Mouse (Mus musculus): ENCODE results near the gene Cth.
"Not testable (repeated sequence)": the region's sequence is repeated elsewhere in the genome, so short reads cannot be mapped to it uniquely, and the experiment has no call there.

Gene Cth

DNA sequence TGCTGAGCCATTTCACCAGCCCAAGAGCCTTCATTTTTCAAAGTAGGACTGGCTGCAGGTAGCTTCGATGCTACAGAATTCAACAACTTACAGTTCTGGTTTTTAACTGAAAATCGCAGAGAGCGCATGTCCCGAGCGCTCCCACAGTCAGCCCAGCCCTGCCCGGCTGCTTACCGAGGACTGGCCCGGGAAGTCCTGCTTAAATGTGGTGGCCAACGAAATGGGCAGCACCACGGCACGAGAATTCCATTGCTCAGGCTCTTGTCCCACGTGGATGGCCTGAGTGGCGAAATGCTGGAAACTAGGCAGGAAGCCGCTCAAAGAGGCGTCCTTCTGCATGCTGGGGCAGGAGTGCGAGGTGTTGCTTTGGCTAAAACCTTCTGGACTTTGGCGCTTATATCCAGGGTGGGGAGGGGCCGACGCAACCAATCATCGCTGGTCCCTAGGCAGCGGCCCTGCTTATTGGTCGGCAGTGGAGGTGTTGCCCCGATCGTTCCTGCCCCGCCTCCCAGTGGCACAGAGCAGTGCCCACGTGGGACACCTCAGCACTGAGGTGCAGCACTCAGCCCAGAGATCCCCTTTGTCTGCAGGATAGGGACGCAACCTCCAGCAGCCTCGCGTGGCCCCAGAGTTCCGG lies at the start of gene Cth:
Gene Cth, minus strand, starts transcription at position 386 of the 637 bp plus-strand sequence.
- DNase-seq (ENCODE audit: low read depth, low spot score) = peak; percentile 67

DNA sequence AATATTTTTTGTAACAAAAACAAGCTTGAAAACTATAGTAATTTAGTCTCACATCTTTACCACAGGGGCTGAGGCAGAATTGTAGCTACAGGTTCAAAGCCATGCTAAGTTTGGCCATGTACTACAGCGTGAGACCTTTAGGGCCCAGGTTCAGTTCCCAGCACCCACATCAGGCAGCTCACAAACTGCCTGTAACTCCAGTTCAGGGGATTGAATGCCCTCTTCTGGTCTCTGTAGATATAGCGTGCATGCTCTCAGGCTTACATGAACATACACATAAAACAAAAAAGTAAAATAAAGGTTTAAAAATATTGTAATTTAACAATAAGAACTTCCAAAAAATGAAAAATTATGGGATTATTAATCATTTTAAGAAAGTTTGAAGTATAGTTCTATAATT lies 48.4 kb upstream of the Cth start:
- no peak for DNase-seq (ENCODE audit: low read depth, low spot score)

DNA sequence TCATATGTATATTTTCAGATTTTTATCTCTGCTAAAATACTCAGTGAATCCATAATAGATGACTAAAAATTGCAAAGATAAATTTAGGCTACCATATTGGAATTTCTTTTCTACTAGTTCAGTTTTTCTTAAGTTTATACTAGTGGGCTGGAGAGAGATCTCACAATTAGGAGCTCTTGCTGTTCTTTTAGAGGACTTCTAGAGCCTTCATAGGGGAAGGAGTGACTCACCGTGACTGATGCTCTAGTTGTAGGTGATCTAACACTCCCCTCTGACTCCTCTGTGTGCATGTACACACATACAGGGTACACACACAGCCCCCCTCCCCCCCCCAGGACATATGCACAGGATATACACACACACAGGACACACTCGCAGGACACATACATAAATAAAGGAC lies 46.3 kb upstream of the Cth start:
- no peak for DNase-seq (ENCODE audit: low read depth, low spot score)

DNA sequence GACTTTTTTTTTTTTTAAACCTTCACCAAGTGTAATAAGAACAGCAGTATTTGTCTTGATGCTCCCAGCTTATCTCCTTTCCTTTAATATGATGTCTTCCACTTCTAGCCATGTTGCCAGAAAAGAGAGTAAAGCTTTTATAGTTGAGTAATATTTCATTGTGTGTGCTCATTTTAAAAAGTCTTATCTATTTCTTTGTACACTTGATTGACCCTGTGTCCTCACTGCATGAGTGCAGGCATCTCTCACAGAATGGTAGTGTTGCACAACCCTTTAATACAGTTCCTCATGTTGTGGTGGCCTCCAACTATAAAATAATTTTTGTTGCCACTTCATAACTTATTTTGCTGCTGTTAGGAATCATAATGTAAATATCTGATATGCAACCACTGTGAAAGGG lies 32.4 kb upstream of the Cth start:
- no peak for DNase-seq (ENCODE audit: low read depth, low spot score)

DNA sequence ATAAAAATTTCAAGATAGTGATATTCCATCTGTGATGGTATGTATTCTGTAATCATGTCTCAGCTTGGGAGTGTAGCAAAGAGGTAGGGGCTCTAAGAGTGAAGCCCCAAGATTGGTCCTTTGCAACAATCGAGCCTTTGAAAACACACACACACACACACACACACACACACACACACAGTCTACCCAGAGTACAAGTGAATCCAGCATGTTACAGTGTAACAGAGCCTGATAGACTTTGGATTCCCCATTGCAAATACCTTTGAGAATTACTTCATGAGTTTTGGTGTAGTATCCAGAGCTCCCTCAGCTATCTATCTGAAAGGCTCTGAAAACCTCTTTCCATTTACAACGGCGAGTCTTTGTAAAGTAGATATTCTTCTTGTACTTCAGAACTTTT lies 31.3 kb upstream of the Cth start:
- DNase-seq (ENCODE audit: low read depth, low spot score) = no peak

DNA sequence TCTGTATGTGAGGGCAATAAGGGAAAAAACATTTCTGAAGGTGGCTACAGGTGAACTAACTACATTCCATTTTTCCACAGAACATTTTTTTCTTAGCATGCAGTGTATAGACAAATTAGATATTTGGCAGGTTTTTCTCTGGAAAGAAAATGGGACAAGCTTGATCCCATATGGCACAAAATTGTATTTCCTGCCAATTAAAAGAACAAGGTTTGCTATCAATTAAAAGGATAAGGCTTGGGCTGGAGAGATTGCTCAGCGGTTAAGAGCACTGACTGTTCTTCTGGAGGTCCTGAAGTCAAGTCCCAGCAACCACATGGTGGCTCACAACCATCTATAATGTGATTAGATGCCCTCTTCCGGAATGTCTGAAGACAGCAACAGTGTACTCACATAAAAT lies 30.6 kb upstream of the Cth start:
- DNase-seq (ENCODE audit: low read depth, low spot score) = no peak

DNA sequence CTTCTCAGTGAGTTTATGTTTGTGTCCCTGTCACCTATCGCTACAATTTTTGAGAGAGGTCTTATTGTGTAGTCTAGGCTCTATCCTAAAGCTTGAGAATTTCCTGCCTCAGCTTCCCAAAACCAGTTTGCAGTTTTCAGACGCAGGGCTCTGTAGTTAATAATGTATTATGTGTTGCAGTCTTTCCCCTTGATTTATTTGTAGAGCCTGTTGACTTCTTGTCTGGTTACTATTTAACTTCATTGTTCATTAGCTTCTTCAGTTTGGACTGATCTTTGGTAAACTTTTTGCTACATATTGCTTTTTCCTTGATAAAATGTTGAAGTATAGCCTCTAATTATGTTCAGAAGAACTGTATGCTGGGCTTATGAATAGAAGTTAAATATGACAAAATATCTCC lies 27.8 kb upstream of the Cth start:
- DNase-seq (ENCODE audit: low read depth, low spot score) = no peak

DNA sequence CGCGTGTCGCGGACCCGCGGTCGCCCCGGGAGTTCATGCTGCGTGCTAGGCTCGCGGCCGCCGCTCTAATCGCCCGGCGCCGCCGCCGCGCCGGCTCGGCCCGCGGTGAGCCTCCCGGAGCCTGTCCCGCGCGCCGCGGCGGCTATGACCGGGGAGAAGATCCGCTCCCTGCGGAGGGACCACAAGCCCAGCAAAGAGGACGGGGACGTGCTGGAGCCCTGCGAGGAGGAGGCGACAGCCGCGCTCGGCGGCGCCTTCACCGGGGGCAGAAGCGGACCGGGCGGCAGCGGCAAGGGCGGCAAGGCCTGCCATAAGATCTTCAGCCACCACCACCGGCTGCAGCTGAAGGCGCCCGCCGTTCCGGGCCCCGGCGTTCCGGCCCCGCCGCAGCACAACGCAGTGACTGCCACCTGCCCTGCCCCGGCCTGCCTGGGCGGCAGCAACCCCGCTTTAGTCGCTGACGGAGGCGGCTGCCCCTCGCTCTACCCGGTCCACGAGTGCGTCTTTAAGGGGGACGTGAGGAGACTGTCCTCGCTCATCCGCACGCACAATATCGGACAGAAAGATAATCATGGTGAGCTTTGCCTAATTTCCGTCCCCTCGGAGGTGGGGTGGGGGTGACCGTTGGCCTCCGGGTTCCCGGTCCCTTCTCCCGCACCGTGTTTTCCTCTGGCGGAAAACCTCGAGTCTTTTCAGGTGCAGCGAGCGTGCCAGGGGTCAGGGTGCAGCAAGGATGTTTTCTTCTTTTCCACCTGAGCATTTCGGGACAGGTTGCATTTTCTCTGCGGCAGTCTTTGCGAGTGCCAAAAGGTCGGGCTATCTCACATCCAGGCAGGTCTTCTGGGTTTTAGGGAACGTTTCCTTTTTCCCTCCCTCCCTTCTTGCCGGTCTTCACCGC lies 22.8 kb upstream of the Cth start:
- DNase-seq (ENCODE audit: low read depth, low spot score) = no peak

DNA sequence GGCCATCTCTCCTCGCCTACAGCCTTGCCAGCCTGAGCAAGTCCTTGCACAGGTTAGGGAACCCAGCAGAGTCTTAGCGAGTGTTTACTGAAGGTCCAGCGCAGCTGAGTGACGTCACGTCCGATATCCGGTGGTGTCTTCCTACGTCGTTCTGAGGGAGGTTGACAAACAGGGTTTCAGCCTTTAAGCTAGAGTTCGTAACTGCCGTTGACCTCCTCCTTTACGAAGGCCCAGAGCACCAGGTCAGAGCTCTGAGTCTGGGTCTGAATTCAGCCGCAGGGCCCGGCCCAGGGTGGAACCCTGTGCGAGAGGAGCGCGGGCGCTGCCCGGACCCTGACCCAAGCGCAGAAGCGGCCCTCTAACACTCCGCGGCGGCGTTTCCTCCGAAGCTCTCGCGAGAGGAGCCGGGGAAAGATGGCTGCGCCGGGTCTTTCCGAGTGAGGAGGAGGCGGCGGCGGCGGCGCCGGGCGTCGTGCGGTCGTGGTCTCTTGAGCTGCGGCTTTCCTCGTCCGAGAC lies 22.0 kb upstream of the Cth start, which contains the start of gene Ankrd13c:
Gene Ankrd13c, plus strand, starts transcription at position 397 of the 516 bp plus-strand sequence.
- peak; percentile 96 for DNase-seq (ENCODE audit: low read depth, low spot score)

DNA sequence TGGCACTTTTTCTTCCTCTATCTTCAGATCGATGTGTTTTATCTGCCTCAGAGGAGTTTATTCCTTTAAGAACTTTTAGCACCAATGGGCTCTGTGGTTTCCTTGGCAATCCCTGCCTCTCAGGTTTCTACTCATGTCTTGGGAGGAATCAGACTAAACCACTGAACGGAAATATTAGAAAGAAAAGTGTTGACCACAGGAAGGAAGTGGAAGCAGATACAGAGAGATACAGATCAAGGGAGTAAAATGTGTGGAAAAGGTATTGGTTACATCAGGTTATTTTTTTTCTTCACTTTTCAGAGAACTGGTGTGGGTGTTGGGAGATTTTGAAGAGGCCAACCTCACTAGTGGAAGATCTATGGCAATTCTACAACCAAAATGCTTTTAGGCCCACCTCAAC lies 13.7 kb upstream of the Cth start:
- DNase-seq (ENCODE audit: low read depth, low spot score) = peak; percentile 33

DNA sequence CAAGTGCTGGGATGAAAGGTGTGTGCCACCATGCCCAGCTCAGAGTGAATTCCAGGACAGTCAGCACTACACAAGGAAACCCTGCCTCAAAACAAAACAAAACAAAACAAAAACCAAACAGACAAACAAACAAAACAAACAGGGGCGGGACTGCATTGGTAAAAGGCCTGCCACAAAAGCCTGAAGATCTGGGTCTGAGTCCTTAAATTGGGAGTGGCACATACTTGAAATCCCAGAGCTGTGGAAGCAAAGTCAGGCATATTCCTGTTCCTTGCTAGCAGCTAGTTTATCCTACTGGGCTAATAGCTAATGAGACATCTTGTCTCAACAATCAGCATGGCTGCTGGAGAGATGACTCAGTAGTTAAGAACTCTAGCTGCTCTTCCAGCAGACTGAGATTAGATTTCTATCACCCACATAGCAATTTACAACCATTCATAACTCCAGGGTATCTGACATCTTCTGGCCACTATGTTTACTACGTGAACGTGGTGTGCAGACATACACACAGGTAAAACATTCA lies 9.5 kb upstream of the Cth start:
- no peak for DNase-seq (ENCODE audit: low read depth, low spot score)

DNA sequence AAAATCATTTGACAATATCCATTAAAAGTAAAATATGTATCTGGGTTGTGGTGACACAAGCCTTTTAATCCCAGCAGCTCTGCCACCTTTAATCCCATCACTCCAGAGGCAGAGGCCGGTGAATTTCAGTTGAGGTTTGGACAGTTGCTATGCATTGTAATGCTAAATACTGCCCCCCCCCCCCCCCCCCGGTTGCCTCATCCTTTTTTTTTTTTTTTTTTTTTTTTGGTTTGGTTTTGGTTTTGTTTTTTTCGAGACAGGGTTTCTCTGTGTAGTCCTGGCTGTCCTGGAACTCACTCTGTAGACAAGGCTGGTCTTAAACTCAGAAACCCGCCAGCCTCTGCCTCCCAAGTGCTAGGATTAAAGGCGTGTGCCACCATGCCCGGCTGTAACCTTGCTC lies 8.3 kb upstream of the Cth start:
- DNase-seq (ENCODE audit: low read depth, low spot score) = not testable (repeated sequence)

DNA sequence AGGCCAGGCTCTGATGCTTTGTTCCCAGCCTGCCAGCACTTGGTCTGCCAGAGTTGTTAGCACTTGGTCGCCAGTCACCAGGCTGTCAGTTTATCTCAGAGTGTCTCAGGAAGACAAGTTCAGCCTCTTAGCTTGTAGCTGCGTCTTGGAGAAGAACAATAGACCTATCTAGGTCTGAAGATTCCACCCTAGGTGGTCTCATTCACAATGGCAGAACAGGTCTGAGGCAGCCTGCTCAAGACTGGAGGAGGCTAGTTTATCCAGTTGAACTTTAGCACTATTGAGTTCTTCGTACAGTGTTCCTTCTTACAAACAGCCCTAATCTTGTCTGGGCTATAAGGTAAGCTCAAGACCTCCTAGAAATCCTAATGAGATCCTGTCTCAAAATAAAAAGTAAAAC lies 7.2 kb upstream of the Cth start:
- no peak for DNase-seq (ENCODE audit: low read depth, low spot score)

DNA sequence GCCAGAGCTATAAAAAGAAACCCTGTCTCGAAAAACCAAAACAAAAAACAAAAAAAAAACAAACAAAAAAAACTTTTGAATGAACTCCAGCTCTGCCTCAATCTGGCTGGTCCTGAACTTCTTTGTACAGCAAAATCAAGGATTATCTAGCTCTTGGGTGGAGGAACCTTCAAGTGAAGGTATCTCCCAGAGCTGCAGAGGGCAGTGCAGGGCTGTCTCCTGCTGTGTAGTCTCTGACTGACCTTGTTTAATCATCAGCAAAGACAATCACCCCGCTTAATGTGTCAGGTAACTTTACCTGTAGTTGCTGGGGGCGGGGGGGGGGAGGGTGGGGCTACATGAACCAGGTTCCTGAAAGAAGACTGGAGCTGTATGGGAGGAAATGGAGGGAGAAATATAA lies 6.7 kb upstream of the Cth start:
- DNase-seq (ENCODE audit: low read depth, low spot score) = peak; percentile 36

DNA sequence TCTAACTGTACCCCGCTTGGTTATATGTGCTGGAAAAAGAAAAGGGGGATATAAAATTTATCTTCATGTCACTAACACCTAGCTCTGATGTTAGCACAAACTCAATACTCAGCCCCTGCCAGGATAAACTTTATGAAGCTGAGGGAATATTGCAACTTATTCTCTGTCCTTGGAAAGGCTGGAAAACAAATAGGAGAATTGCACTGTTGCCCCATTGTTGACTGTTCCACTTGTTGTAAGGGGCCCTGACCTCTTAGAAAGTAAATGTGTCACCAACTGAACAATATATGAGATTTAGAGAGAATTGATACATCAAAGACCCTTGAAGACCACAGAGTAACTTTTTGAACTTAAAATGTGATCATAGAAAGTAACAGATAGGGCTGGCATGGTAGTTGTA lies 4.5 kb upstream of the Cth start:
- DNase-seq (ENCODE audit: low read depth, low spot score) = no peak

DNA sequence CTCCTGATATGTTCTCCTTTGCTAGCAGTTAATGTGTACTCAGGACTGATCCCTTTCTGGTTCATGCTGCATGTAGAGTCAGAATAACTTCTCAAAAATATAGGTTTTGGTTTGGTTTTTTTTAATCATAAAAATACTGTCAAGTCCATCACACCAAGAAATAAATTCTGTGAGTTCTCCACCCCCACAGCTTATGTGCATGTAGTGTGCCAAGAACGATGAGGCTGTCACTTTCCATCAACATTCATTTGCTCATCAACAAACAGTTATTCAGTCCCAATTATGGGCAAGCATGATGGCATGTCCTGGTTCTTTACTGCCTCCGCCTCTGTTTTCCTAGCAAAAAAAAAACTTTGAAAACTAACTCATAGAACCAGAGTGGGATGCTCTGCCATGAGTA lies 3.9 kb upstream of the Cth start:
- DNase-seq (ENCODE audit: low read depth, low spot score) = no peak

DNA sequence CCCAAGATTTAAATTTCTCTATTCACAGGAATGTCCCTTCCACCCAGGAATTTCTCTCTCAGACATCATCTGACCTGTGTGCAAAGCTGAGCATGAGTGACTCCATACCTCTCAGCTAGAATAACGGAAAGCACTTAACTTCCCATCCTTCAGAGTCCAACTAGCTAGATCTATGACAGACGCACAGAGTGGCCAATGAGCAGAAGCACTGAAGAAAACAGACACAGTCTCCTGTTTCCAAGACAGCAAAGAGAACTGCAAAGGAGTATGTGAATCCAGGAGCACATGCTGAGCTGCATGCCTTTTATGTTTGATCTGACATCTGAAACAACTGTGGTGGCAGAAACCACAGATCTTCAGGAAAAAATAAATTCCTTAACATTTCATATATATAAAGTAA lies 1.9 kb upstream of the Cth start:
- DNase-seq (ENCODE audit: low read depth, low spot score) = no peak

DNA sequence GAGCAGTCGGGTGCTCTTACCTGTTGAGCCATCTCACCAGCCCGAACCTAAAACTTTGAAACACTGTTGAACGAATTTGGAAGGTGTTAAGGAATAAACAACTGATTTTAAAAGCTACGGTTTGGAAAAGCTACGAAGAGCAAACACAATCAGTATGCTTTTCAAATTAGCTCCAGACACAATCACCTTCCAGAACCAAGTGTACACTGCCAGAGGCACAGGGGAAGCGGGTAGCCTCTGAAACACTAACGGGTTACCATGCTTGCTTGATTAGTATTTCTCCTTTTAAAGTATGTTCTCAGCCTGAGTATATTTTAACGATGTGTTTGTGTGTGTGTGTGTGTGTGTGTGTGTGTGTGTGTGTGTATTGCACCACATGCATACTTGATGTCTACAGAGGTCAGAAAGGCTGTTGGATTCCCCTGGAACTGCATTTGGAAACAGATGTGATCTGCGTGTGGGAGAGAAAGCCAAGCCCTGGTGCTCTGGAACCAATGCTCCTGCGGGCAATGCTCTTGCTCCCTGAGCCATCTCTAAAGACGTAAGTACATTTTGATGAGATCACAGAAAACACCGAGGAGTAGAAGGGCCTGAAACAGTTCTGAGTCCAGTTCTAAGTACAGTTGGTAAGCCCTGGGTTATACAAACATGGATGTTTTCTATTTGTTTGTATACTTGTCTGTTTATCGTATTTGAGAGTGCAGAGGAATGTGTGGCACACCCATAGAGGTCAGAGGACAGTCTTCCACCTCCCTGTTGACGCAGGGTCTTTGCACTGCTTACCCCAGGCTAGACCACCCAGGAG lies 1.0 kb upstream of the Cth start:
- DNase-seq (ENCODE audit: low read depth, low spot score) = no peak

DNA sequence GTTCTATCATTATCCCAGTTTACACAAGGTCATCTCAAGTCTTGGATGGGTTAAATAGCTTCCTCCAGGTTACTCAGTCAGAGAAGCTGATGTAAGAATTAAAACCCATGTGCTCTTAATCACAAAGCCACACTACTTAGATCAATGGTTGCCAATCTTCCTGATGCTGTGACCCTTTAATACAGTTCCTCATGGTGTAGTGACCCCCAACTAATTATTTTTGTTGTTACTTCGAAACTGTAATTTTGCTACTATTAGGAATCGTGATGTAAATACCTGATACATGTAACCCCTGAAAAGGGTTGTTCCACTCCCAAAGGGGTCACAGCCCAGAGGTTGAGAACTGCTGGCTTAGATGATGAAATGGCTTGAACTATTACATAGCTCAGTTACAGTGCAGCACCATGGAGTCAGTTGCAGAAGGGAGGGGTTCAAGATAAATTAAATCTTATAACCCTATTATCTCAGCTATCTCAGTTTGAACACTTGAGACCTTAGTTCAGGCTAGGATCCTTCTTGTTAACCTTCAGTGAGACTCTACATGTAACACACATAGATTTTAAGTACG lies 1.5 kb downstream of the Cth start:
- no peak for DNase-seq (ENCODE audit: low read depth, low spot score)

DNA sequence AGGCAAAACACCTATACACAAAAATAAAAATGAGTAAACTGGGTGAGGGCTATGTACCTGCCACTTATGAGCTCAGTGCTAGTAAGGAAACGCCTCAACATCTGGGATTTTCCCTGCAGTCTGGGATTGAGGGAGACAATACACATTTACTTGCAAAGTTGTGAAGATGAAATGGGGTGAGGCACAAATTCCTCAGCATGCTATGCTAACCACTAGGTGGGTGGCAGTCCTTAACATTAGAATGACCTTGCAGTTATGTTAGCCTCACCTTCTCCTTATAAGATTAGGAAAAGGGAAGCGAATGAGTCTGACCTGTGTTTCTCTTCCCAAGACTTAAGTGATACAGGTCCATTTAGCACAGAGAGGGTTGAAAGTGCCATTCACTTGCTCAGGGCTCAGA lies 3.5 kb downstream of the Cth start:
- no peak for DNase-seq (ENCODE audit: low read depth, low spot score)

DNA sequence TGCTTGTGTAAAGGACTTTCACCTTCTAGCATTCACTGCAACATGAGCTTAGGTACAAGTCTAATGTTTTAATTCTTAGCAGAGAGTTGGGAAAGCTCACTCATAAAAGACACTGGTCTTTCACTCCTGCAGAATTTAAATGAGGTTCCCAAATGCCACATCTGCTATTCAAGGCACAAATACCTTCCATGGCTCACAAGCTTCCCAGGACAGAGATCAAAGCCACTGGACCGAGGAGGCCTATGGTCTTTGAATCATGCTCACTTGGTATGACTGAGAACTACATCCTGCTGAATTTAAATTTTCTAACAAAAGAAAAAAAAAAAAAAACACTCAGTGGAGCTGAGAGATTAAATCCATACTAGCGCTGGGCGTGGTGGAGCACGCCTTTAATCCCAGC lies 8.5 kb downstream of the Cth start:
- DNase-seq (ENCODE audit: low read depth, low spot score) = no peak

DNA sequence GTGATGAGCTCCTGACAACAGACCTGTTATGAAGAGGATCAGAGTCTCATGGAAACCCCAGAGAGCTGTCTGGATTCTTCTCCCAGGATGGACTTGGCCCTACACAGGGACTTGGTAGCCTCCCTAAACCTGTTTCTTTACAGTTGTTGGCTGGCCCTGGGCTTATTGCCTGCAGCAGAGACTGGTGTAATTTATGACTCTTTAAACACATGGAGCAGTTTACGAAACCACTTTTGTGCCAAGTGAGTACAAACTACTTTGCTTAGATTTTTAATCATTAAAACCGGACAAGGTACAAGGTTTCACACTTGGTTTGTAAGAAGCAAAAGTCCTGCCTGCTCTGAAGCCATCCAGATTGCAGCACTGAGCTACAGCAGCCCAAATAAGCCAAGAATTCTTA lies 12.7 kb downstream of the Cth start:
- DNase-seq (ENCODE audit: low read depth, low spot score) = no peak

All from CD4-positive, CD25-positive, alpha-beta regulatory T cell, adult 2 months (primary cell).